Mouse (Mus musculus) CD4-positive, CD25-positive, alpha-beta regulatory T cell, adult 4 months (primary cell): ENCODE measurements around the gene Tppp3. TPM values are rescaled to one million over a fixed set of nuclear protein-coding genes. Genes with fewer than 3 reads are reported as not detected.

Experiments used
- ATAC-seq: one replicate; pipeline ENCODE4 v1.8.0; 2017
- polyA plus RNA-seq, 2 experiments: library from polyadenylated mRNA; unstranded; fragments of 100-300 nt; shearing (Covaris generic); gene quantifications; one replicate each; pipeline ENCODE4 v1.2.1; 2017

The Tppp3 gene
- polyA plus RNA-seq, 2 experiments from 2014 or later, result 1.2 to 1.4 TPM

GRCm38 (mm10) chr8:105422006-105422405 is 49.3 kb downstream of the Tppp3 start:
- ATAC-seq, result no peak

- ATAC-seq, result no peak
Observed at GRCm38 (mm10) chr8:105419800-105420199, 51.5 kb downstream of the Tppp3 start.

- no peak for ATAC-seq
Observed at GRCm38 (mm10) chr8:105418992-105419391, 52.3 kb downstream of the Tppp3 start.

Other genes with a start within 250 kb of the Tppp3 start
- 10 to 100 TPM; 13.9 to 14.2 TPM for gene D230025D16Rik, start 246.4 kb downstream of the Tppp3 start, polyA plus RNA-seq
- under 1 TPM; 0.33 to 0.47 TPM for gene B3gnt9, start 216.4 kb downstream of the Tppp3 start, polyA plus RNA-seq
- 10 to 100 TPM; 58.1 to 76.0 TPM for gene Tradd, start 206.9 kb downstream of the Tppp3 start, polyA plus RNA-seq
- 10 to 100 TPM; 16.5 to 27.6 TPM for gene Fbxl8, start 206.9 kb downstream of the Tppp3 start, polyA plus RNA-seq
- gene Hsf4, start 201.7 kb downstream of the Tppp3 start, polyA plus RNA-seq, result under 1 TPM; 0.26 to 0.39 TPM
- under 1 TPM in 1 of 2 experiments, not detected in 1; 0.15 TPM for gene Nol3, start 195.4 kb downstream of the Tppp3 start, polyA plus RNA-seq
- gene 4931428F04Rik, start 181.7 kb downstream of the Tppp3 start, polyA plus RNA-seq, result 1 to 10 TPM in 1 of 2 experiments, under 1 TPM in 1; 0.90 to 2.6 TPM
- 1 to 10 TPM in 1 of 2 experiments, not detected in 1; 1.1 TPM for gene Exoc3l, start 175.4 kb downstream of the Tppp3 start, polyA plus RNA-seq
- 10 to 100 TPM; 44.5 to 56.2 TPM for gene E2f4, start 173.9 kb downstream of the Tppp3 start, polyA plus RNA-seq
- gene Elmo3, start 165.9 kb downstream of the Tppp3 start, polyA plus RNA-seq, result 10 to 100 TPM in 1 of 2 experiments, 1 to 10 TPM in 1; 7.4 to 13.5 TPM
- 1 to 10 TPM; 1.7 to 6.2 TPM for gene Lrrc29, start 145.2 kb downstream of the Tppp3 start, polyA plus RNA-seq
- gene Tmem208, start 145.2 kb downstream of the Tppp3 start, polyA plus RNA-seq, result 100 to 1,000 TPM; 149 to 160 TPM
- gene Fhod1, start 123.6 kb downstream of the Tppp3 start, polyA plus RNA-seq, result 1 to 10 TPM; 2.3 to 5.3 TPM
- under 1 TPM in 1 of 2 experiments, not detected in 1; 0.16 TPM for gene Slc9a5, start 122.7 kb downstream of the Tppp3 start, polyA plus RNA-seq
- gene Plekhg4, start 98.3 kb downstream of the Tppp3 start, polyA plus RNA-seq, result not detected
- not detected for gene Kctd19, start 58.0 kb downstream of the Tppp3 start, polyA plus RNA-seq
- not detected for gene Lrrc36, start 58.0 kb downstream of the Tppp3 start, polyA plus RNA-seq
- gene Zdhhc1, start 25.4 kb upstream of the Tppp3 start, polyA plus RNA-seq, result 1 to 10 TPM in 1 of 2 experiments, under 1 TPM in 1; 0.97 to 1.5 TPM
- gene Hsd11b2, start 47.2 kb upstream of the Tppp3 start, polyA plus RNA-seq, result not detected
- gene Atp6v0d1, start 94.5 kb upstream of the Tppp3 start, polyA plus RNA-seq, result 10 to 100 TPM; 33.7 to 36.8 TPM
- 10 to 100 TPM in 1 of 2 experiments, 1 to 10 TPM in 1; 7.8 to 12.6 TPM for gene Ripor1, start 133.7 kb upstream of the Tppp3 start, polyA plus RNA-seq
- gene Ctcf, start 165.0 kb upstream of the Tppp3 start, polyA plus RNA-seq, result 10 to 100 TPM; 53.5 to 69.1 TPM
- gene Agrp, start 165.9 kb upstream of the Tppp3 start, polyA plus RNA-seq, result 1 to 10 TPM in 1 of 2 experiments, under 1 TPM in 1; 0.99 to 2.3 TPM
- gene Carmil2, start 214.7 kb upstream of the Tppp3 start, polyA plus RNA-seq, result 1 to 10 TPM; 5.0 to 8.1 TPM
- 100 to 1,000 TPM in 1 of 2 experiments, 10 to 100 TPM in 1; 70.0 to 102 TPM for gene Acd, start 229.6 kb upstream of the Tppp3 start, polyA plus RNA-seq
- gene Pard6a, start 229.6 kb upstream of the Tppp3 start, polyA plus RNA-seq, result 10 to 100 TPM; 10.1 to 13.9 TPM
- not detected for gene 4933405L10Rik, start 236.1 kb upstream of the Tppp3 start, polyA plus RNA-seq
- gene Enkd1, start 236.7 kb upstream of the Tppp3 start, polyA plus RNA-seq, result 1 to 10 TPM; 2.7 to 2.8 TPM